Mouse (Mus musculus): ENCODE data around the gene Oxa1l. TPM values are rescaled to one million over a fixed set of nuclear protein-coding genes. Genes with fewer than 3 reads are reported as not detected.

The Oxa1l gene
- 69.0 and 71.1 TPM in 2 replicates for polyA plus RNA-seq (2012; rRNA removed)

- peaks cover 4% of the 10 kb centered on the region; the same call in 1 of the 2 replicates for H3K4me1 ChIP-seq (ENCODE audit: control insufficient read depth, insufficient read depth, low read length)
- H3K27ac ChIP-seq (ENCODE audit: insufficient read depth, low read length), result peak within 1 kb of the TSS; percentile 56
- TF ChIP-seq POLR2A (IDR thresholded peaks at IDR 0.05; ENCODE audit: extremely low read depth, insufficient read depth, low read length), result peak; percentile 92
- TF ChIP-seq CTCF (IDR thresholded peaks at IDR 0.05; ENCODE audit: extremely low read depth, insufficient read depth, low read length), result no peak
- H3K4me3 ChIP-seq (ENCODE audit: insufficient read depth, low read length), result peak within 1 kb of the TSS; percentile 77
These were observed at the start of gene Oxa1l for GRCm38 (mm10) chr14:54360577-54361340. Gene Oxa1l (plus strand): TSS chr14:54360834.

- Histone ChIP-seq H3K4me1 (ENCODE audit: control insufficient read depth, insufficient read depth, low read length) (no peaks in the 10 kb centered on the region), H3K27ac (ENCODE audit: insufficient read depth, low read length) (no peak overlapping the region), H3K4me3 (ENCODE audit: insufficient read depth, low read length) (no peak overlapping the region)
- no peak for TF ChIP-seq POLR2A (IDR thresholded peaks at IDR 0.05; ENCODE audit: extremely low read depth, insufficient read depth, low read length)
- TF ChIP-seq CTCF (IDR thresholded peaks at IDR 0.05; ENCODE audit: extremely low read depth, insufficient read depth, low read length), result no peak
These were observed 48.9 kb upstream of the Oxa1l start for GRCm38 (mm10) chr14:54311763-54312162.

DNA sequence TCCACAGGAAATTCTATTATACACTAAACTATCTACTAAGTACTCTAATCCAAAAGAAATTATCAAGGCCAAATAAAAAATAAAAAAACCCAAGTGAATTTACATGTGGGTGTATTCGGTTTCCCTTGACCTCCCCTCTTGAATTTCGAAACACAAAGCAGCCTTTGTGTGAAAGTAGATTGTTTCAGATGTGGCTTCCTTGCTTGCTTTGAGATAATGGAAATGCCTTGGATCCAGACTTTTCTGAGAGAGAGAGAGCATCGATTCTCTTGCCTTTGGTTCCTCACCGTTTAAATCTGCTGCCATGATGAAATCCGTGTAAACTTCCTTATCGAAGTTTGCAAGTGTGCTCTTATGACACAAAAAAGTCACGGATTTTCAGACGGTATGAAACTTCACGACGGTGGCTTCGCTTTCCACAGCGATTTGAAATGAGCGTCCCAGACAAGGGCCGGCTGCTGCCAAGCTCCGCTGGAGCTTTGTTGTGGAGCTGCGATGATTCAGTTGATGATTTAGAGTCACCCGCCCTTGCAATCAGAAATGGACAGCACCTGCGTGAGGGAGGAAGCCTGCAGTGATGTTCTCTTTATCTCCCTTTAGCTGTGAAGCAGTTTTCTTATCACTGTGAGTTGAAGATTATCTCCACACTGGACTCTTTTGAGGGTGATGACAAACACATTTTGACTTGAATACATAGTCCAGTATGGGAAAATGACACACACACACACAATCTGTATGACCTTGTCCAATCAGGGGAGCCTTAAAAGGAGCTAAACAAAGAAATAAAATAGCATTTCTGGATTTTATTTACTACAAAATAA, 38.9 kb upstream of the Oxa1l start:
- H3K4me3 ChIP-seq (ENCODE audit: insufficient read depth, low read length), result no peak overlapping the region
- no peak overlapping the region for H3K27ac ChIP-seq (ENCODE audit: insufficient read depth, low read length)
- H3K4me1 ChIP-seq (ENCODE audit: control insufficient read depth, insufficient read depth, low read length), result no peaks in the 10 kb centered on the region
- TF ChIP-seq POLR2A (IDR thresholded peaks at IDR 0.05; ENCODE audit: extremely low read depth, insufficient read depth, low read length), result no peak
- TF ChIP-seq CTCF (IDR thresholded peaks at IDR 0.05; ENCODE audit: extremely low read depth, insufficient read depth, low read length), result no peak

GRCm38 (mm10) chr14:54324486-54324885, 36.1 kb upstream of the Oxa1l start:
- TF ChIP-seq POLR2A (IDR thresholded peaks at IDR 0.05; ENCODE audit: extremely low read depth, insufficient read depth, low read length) (no peak), CTCF (IDR thresholded peaks at IDR 0.05; ENCODE audit: extremely low read depth, insufficient read depth, low read length) (no peak)
- Histone ChIP-seq H3K27ac (ENCODE audit: insufficient read depth, low read length) (no peak overlapping the region), H3K4me3 (ENCODE audit: insufficient read depth, low read length) (no peak overlapping the region), H3K4me1 (ENCODE audit: control insufficient read depth, insufficient read depth, low read length) (no peaks in the 10 kb centered on the region)

DNA sequence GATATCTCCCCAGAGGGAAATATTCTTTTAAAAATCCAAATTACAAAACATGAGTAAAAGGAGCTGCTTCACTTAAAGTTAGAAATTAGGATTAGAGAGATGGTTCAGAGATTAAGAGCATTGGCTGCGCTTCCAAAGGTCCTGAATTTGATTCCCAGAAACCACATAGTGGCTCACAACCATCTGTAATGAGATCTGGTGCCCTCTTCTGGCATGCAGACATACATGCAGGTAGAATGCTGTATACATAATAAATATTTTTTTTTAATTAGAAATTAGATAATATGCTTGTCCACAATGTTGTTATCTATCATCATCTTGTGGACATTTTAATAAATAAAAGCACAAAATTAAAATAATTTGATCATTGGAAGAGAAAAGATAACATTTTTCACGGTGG, 32.1 kb upstream of the Oxa1l start:
- H3K27ac ChIP-seq (ENCODE audit: insufficient read depth, low read length), result no peak overlapping the region
- H3K4me3 ChIP-seq (ENCODE audit: insufficient read depth, low read length), result no peak overlapping the region
- TF ChIP-seq CTCF (IDR thresholded peaks at IDR 0.05; ENCODE audit: extremely low read depth, insufficient read depth, low read length) (no peak), POLR2A (IDR thresholded peaks at IDR 0.05; ENCODE audit: extremely low read depth, insufficient read depth, low read length) (no peak)
- no peaks in the 10 kb centered on the region for H3K4me1 ChIP-seq (ENCODE audit: control insufficient read depth, insufficient read depth, low read length)

- no peak overlapping the region for H3K4me3 ChIP-seq (ENCODE audit: insufficient read depth, low read length)
- no peak for TF ChIP-seq CTCF (IDR thresholded peaks at IDR 0.05; ENCODE audit: extremely low read depth, insufficient read depth, low read length)
- no peak for TF ChIP-seq POLR2A (IDR thresholded peaks at IDR 0.05; ENCODE audit: extremely low read depth, insufficient read depth, low read length)
- H3K4me1 ChIP-seq (ENCODE audit: control insufficient read depth, insufficient read depth, low read length), result no peaks in the 10 kb centered on the region
- no peak overlapping the region for H3K27ac ChIP-seq (ENCODE audit: insufficient read depth, low read length)
These were observed 31.4 kb upstream of the Oxa1l start for GRCm38 (mm10) chr14:54329201-54329600.

DNA sequence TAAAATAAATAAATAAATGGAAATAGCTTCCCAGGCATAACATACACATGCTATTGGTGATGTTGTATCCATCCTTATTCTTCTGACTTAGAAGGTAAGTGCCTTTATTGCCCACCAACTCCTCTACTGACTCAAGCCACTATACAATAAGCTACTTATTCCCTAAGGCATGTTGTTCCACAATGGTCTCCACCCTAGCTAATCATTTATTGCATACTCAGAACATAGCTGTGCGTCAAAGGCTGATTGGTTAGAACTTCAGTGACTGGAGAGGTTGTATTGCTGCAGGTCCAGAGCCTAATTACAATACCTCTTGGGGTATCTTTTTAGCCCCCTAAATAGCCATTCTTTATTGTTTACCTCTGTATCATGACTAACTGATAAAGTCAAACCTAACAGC, 29.5 kb upstream of the Oxa1l start:
- H3K4me1 ChIP-seq (ENCODE audit: control insufficient read depth, insufficient read depth, low read length), result no peaks in the 10 kb centered on the region
- no peak for TF ChIP-seq POLR2A (IDR thresholded peaks at IDR 0.05; ENCODE audit: extremely low read depth, insufficient read depth, low read length)
- no peak for TF ChIP-seq CTCF (IDR thresholded peaks at IDR 0.05; ENCODE audit: extremely low read depth, insufficient read depth, low read length)
- H3K4me3 ChIP-seq (ENCODE audit: insufficient read depth, low read length), result no peak overlapping the region
- H3K27ac ChIP-seq (ENCODE audit: insufficient read depth, low read length), result no peak overlapping the region

- Histone ChIP-seq H3K4me3 (ENCODE audit: insufficient read depth, low read length) (no peak overlapping the region), H3K4me1 (ENCODE audit: control insufficient read depth, insufficient read depth, low read length) (no peaks in the 10 kb centered on the region), H3K27ac (ENCODE audit: insufficient read depth, low read length) (no peak overlapping the region)
- TF ChIP-seq CTCF (IDR thresholded peaks at IDR 0.05; ENCODE audit: extremely low read depth, insufficient read depth, low read length), result no peak
- TF ChIP-seq POLR2A (IDR thresholded peaks at IDR 0.05; ENCODE audit: extremely low read depth, insufficient read depth, low read length), result no peak
These were observed 28.2 kb upstream of the Oxa1l start for GRCm38 (mm10) chr14:54332176-54333074.

All from cortical plate, adult 2 months (tissue).